Mouse (Mus musculus) retina, postnatal 1 day (tissue): ENCODE data around the gene Fbxl8.
A peak's percentile ranks its signal among the peaks of the same experiment; 100 is the strongest.

Experiments used
- DNase-seq: peaks from one replicate; pipeline ENCODE4 v3.0.0-alpha.2; 2012

Fbxl8 gene

DNA sequence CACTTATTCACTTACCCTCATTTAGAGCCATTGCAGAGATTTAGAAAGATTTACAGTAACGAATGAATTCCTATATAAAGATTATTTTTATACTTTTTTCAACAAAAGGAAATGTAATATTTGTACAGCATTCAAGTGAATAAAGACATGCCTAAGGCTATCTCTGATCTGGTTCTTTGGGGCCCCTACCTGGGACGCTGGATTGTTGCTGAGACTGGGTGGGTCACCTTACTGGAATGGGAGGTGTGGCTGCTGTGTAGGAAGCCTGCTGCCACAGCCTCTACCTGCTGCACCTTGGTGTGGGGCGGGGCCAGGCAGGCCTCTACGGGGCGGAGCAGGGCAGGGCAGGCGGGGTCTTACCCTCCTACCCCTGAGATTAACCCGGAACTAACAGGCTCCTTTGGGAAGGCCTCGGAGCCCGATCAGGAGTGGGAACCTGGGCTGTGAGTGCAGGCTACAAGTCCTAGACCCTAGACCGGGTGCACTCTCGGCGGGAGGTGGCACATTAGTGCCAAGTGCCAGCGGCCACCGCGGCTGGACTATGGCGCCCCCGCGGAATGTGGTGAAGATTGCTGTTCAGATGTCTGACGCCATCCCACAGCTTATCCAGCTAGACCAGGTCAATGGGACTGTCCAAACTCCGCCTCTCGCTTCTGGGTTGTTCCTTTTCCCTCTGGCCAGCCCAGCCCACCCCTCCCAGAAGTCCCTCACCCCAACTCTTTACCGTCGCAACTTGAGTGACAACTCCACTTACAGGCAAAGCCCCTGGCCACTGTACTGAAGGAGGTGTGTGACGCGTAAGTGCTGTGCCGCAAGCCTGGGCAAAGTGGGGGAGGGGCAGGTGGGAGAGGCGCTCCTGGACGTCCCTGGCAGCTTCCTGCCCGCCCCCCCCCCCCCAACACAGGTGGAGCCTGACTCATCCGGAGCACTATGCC is 41.0 kb downstream of the Fbxl8 start, which contains the start of gene Elmo3:
TSS of gene Elmo3 (plus strand) at position 391 of the 935 bp plus-strand sequence.
- DNase-seq, result peak; percentile 61

DNA sequence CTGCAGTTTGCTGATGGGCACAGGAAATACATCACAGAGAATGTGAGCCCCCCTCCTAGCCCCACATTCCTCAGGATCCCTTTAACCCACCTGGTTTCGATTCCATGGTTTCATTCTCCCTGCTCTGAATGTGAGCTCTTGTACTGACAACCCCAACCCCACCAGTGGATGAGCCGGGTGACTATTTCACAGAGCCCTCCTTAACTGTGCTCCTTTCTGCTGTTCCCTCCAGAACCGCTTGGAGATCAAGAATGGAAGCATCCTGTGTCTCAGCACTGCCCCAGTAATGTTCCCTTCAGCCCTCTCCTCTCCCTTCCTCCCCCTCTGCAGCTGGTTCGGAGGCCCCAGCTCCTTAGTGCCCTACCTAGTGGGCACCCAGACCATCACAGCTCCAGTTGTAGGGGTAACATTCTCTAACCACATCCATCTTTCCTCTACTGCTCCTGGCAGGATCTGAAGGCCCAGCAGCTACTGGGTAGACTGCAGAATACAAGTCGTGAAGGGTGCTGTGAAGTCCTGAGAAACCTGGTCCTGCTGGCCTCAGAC is 41.8 kb downstream of the Fbxl8 start:
- no peak for DNase-seq

DNA sequence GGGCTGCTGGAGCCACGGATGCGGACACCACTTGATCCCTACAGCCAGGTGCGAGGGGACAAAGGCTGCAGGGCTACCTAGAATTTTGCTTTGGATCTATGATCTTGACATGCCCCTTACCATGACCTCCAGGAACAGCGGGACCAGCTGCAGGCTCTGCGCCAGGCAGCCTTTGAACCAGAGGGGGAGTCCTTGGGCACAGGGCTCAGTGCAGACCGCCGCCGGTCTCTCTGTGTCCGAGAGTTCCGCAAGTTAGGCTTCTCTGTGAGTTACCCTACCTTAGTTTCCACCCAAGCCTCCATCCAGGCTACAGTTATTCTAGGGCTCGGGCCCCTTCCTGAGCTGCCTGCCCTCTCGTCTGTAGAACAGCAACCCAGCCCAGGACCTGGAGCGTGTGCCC is 43.2 kb downstream of the Fbxl8 start:
- DNase-seq, result no peak

DNA sequence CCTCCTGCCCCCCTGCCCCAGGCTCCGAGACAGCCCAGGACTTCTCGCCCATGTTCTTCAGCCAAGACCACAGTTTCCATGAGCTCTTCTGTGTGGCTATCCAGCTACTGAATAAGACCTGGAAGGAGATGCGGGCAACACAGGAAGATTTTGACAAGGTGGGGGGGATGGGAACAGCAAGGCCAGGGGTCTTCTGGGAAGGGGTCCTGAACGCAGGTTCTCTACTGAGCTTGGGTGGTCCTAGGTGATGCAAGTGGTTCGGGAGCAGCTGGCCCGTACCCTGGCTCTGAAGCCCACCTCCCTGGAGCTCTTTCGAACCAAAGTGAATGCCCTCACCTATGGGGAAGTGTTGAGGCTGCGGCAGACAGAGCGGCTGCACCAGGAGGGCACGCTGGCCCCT is 44.0 kb downstream of the Fbxl8 start:
- no peak for DNase-seq

DNA sequence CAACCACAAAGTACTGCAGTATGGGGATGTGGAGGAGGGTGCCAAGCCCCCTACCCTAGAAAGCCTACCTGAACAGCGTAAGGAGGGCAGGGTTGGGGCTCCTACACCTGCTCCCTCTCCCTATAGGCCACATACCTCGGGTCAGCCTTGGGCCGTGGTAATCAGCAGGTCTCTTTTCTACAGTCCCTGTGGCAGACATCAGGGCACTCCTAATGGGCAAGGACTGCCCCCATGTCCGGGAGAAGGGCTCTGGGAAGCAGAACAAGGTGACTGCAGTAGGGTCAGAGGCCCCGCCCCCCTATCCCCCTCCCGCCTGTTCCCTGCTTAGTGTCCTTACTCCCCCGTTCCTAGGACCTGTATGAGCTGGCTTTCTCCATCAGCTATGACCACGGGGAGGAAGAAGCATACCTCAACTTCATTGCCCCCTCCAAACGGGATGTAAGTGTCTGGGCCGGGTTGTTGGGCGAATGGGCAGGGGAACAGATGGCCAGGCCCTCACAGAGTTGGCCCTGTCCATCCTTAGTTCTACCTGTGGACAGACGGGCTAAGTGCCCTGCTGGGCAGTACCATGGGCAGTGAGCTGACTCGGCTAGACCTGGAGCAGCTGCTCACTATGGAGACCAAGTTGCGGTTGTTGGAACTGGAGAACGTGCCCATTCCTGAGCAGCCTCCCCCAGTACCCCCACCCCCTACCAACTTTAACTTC is 44.8 kb downstream of the Fbxl8 start:
- no peak for DNase-seq

DNA sequence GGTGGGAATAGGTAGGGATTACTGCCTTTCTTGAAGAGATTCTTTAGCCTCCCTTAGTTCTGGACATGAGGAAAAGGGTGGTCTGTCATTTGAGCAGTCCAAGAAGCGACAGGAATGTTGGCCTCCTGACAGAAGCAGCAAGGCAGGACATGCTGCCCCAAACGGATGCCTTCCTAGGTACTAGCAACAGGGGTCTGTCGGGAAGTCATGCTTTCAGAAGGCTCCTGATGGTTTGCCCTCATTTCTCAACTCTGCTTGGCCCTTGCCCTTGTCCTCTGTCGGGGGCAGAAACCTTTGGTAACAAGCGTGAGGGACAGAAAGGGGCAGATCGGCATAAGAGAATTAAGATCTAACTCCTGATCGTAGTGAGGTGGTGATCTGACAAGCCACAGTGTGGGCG is 45.7 kb downstream of the Fbxl8 start:
- no peak for DNase-seq

DNA sequence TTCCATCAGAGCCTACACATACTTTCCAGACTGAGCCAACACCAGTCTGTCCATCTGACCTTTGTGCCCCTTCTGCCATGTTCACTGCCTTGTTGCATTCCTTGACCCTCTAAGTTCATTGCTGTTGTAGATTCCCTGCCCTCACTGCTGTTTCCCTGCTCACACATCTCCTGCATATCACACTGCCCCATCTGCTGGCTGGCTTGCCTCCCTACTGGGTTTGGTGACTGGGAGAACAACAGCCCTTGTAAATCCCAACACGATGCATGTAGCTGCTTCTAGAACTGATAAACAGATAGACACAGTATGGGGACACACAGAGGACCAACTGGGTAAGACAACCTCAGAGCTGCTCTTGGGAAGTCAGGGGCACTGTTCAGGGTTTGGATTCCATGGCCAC is 47.3 kb downstream of the Fbxl8 start:
- DNase-seq, result no peak

DNA sequence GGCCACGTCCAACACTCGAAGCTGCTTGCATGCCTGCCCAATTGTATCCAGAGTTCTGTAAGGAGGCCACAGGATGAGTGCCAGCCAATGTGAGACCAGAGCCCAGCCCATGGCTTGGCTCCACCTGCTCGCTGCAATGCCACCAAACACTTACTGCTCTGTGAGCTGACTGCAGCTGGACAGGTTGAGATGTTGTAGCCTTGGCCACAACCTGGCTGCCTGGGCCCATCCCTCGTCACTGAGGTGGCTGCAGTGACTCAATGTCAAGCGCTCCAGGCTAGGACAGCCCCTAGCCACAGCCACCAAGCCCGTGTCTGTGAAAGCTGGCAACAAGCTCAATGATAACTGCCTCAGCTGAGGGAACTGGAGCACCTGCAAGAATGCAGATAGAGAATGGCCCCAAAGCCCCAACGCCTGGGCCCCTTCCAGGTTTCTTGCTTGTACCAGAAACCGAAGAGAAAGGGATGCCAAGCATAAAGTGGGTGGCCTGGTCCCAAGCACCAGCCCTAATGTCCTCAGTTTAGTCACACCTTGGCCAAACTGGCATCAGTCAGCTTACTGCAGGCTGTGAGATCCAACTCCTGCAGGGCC is 48.5 kb downstream of the Fbxl8 start:
- DNase-seq, result no peak

DNA sequence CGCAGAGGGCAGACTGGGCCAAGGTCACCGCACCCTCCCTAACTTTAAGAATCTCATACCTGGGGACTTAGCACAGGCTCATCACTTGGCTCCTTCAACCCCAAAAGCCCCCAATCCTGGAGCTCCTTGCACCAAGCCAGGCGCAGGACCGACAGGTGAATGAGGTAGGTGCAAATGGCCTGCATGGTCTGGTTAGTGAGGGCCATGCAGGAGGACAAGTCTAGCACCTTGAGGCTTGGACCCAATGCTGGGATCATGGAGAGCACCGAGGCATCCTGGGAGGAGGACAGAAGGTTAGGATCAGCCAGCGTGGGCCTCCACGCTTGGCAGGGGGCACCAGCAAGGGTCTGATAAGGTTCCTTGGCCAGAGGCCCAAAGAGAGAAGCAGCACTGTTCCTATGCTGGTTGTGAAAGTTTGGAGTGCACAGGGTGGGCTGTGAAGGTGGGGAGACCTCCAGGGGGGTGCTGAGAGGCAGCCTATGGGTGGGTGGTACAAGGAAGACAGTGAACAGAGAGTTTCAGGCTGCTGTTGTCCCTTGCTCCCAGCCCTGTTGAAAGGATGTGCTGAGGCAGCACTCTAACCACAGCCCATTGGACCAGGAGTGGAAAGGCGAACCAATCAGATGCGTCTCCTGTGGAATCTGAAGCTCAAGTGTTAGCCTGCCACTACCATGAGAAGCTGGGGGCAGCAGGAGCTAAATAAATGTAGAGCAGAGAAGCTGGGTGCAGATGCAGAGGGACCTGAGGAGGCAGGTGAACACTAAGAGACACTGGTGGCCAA is 49.4 kb downstream of the Fbxl8 start:
- no peak for DNase-seq

DNA sequence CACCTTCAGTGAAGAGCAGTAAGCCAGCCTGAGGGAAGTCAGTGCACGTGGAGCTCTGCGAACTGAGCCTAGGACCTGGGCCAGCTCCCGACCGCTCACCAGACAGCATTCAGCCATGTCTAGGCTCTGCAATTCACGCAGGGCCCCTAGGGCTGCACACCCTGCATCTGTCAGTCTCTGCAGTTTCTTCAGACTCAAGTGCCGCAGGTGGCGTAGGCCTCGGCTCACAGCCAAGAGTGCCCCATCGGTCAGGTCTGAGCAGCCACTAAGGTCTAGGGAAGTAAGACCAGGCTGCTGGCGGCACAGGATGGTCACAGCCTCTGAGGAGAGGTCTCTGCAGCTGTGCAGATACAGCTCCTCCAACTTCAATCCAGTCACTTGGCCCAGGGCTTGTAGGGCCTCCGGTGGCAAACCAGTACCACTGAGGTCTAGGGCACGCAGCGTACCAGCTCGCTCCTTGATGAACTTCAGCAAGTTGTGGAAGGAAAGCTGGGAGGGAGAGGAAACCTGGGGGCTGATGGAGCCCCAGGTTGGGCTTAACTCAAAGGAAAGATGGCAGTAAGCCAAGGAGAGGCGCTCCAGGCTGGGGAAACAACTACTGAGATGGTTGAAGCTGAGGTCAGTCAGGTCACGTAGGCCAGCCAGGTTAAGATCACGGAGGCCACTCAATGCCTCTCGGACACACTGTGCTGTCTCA is 50.8 kb downstream of the Fbxl8 start:
- DNase-seq, result no peak

DNA sequence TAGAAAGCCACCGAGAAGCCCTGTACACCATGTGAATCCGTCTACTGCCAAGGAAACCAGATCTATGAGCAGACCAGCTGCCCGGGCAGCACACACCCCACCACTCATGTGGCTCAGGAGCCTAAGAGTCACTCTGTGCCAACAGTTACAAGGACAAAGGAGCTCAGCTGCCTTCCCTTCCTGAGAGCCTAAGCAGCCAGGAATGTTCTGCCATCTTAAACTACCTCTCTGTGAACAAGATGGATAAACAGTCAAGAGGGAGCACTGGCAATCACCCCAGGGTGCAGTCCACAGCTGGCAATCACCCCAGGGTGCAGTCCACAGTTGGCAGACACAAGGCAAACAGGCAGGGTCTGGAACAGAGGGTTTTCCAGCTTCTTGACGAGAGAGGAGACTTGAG is 53.5 kb downstream of the Fbxl8 start:
- DNase-seq, result no peak

DNA sequence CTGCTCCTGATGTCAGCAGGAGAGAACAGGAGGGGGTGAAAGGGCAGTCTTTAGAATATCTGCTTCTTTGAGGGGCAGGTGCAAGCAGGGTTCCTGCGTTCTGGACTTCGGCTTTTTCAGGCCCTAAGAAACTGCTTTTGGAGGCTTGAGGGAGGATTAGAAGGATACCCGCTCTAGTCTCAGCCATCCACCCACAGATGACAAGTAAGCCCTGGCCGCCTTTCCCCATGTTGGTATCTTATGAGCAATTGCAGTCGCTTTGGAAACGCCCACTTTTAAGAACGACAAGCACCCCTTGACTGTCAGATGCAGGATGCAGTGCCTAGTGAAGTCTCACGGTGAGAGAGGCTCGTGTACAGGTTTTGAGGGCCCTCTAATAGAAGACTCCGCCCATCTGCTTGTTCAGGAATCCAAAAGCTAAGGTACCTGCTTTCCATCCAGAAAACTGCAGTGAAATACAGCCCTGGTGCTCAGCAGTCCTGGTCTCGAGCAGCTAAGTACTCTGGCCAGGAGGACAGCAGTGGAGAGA is 54.3 kb downstream of the Fbxl8 start:
- no peak for DNase-seq
